Mouse (Mus musculus) heart, embryonic 16.5 days (tissue): ENCODE data around the gene Klf15. TPM values are rescaled to one million over a fixed set of nuclear protein-coding genes. Genes with fewer than 3 reads are reported as not detected.

Experiments
- ATAC-seq: fragments of 200-750 bp; cut with Nextera tagmentation; replicated peaks from 2 replicates; pipeline ENCODE4 v1.8.0; 2017; ENCODE audit warnings: moderate number of reproducible peaks; ENCODE audit not compliant: insufficient read depth, low FRiP score; ENCODE audit errors: extremely low read depth
- H3K27ac ChIP-seq: fragments of 300-500 bp; sonication (generic); 2 replicates; pipeline ENCODE4 v1.5.1; 2014; ENCODE audit warnings: mild to moderate bottlenecking, low read length, control low read depth, moderate library complexity
- H3K27me3 ChIP-seq: fragments of 300-500 bp; sonication (generic); 2 replicates; pipeline ENCODE4 v1.6.1; 2014; ENCODE audit warnings: low read length, mixed read lengths; ENCODE audit not compliant: control insufficient read depth, insufficient read depth
- H3K36me3 ChIP-seq: fragments of 300-500 bp; sonication (generic); 2 replicates; pipeline ENCODE4 v1.6.1; 2014; ENCODE audit not compliant: control insufficient read depth, insufficient read depth
- H3K4me1 ChIP-seq: fragments of 300-500 bp; sonication (generic); 2 replicates; pipeline ENCODE4 v1.6.1; 2014; ENCODE audit warnings: low read length, mixed read lengths; ENCODE audit not compliant: control insufficient read depth, insufficient read depth
- H3K4me2 ChIP-seq: fragments of 300-500 bp; sonication (generic); 2 replicates; pipeline ENCODE4 v1.6.1; 2014; ENCODE audit warnings: low read depth, mild to moderate bottlenecking, control low read depth, low read length
- H3K4me3 ChIP-seq: fragments of 300-500 bp; sonication (generic); 2 replicates; pipeline ENCODE4 v1.5.1; 2014; ENCODE audit warnings: mild to moderate bottlenecking, control low read depth, low read length
- H3K9ac ChIP-seq: fragments of 300-500 bp; sonication (generic); 2 replicates; pipeline ENCODE4 v1.6.1; 2014; ENCODE audit warnings: low read length, control low read depth
- H3K9me3 ChIP-seq: fragments of 300-500 bp; sonication (generic); replicated peaks from 2 replicates; pipeline ENCODE4 v1.6.1; 2016; ENCODE audit warnings: low read length; ENCODE audit not compliant: control insufficient read depth
- WGBS: fragments of 180-500 bp; shearing (Covaris S2); extraction: QIAGEN DNeasy Blood & Tissue Kit; methylation state at CpG from one replicate; pipeline ENCODE4 v1.1.7; 2014; 5-methylcytosine and 5-hydroxymethylcytosine counted together
- polyA plus RNA-seq: library from polyadenylated mRNA; unstranded; fragments of >200 nt; fragmentation: Nextera tagmentation; extraction: Ambion mirVana; gene quantifications from 2 replicates; pipeline ENCODE4 v1.2.1, GENCODE M21; 2015

The Klf15 gene
- polyA plus RNA-seq, 1 experiment from 2014 or later = 28.2 TPM

- Histone ChIP-seq H3K4me1 (peaks cover 23% of the 10 kb centered on the region), H3K36me3 (peaks cover 14% of the 10 kb centered on the region; the same call in 1 of the 2 replicates), H3K4me3 (no peak overlapping the region), H3K27ac (no peak overlapping the region), H3K27me3 (no peaks in the 10 kb centered on the region), H3K9ac (no peak overlapping the region), H3K9me3 (no peaks in the 10 kb centered on the region), H3K4me2 (no peak overlapping the region)
- 83% methylated on average over 3 of the region's 3 CpGs for WGBS
- no peak for ATAC-seq
Measured at GRCm38 (mm10) chr6:90475854-90476212, 13.5 kb downstream of the Klf15 start.

DNA sequence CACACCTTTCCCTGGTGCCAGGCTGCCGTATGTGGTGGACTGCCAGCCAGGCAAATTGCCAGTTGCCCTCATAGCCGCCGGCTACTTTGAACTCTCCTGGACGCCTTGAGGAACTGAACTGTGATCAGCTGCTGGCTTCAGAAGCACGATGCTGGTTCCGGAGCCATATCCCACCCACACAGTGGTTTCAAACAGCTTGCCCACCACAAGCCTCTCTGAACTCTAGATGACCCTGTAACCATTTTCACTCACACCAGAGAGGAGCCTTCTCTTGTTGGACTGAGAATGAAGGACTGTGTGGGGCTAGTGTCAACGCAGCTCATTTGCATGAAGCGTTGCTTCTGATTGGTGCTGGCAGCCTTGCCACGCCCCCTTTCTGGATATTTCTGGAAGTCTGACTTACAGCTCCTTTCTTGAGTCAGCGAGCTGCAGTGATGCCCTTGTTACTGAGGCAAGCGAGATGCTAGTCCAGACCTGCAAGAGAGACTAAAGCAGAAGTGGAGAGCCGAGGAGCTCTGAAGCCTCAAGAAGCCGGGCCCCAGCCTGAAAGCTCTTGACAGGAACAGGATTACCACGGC lies 14.7 kb downstream of the Klf15 start:
- WGBS = 28% methylated on average over 14 of the region's 14 CpGs
- peak overlapping the region; percentile 40; the same call in 1 of the 2 replicates for H3K4me2 ChIP-seq

DNA sequence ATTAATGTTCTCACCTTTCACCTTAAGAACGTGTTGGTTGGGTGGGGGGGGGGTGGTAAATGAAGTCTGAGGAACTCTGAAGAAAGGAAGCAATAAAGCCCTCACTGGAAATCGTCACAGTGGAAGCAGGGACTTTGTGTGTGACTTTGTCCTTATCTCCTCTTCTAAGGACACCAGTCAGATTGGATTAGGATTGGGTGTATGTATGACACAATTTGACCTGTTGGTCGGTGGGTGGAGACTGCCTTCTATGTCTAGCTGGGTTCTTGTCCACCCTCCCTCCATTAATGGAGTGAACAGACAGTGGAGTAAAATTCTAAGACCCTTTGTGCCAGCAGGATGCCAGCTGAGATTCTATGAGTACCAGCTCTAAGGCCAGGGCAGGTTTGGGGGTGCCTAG lies 21.9 kb downstream of the Klf15 start:
- H3K4me2 ChIP-seq = no peak overlapping the region
- H3K4me1 ChIP-seq = no peaks in the 10 kb centered on the region
- H3K9ac ChIP-seq = no peak overlapping the region
- 52% methylated on average over 3 of the region's 3 CpGs for WGBS
- ATAC-seq = no peak
- H3K9me3 ChIP-seq = no peaks in the 10 kb centered on the region
- H3K27ac ChIP-seq = no peak overlapping the region
- H3K36me3 ChIP-seq = no peaks in the 10 kb centered on the region
- no peak overlapping the region for H3K4me3 ChIP-seq
- no peaks in the 10 kb centered on the region for H3K27me3 ChIP-seq

More for the DNA sequence above, 14.7 kb downstream of the Klf15 start:
- Histone ChIP-seq H3K4me1 (peaks cover 11% of the 10 kb centered on the region), H3K36me3 (peaks cover 12% of the 10 kb centered on the region; the same call in 1 of the 2 replicates), H3K9me3 (no peaks in the 10 kb centered on the region), H3K4me3 (no peak overlapping the region), H3K9ac (no peak overlapping the region), H3K27me3 (no peaks in the 10 kb centered on the region), H3K27ac (no peak overlapping the region)
- ATAC-seq = peak; percentile 58; the same call in 1 of the 2 replicates

DNA sequence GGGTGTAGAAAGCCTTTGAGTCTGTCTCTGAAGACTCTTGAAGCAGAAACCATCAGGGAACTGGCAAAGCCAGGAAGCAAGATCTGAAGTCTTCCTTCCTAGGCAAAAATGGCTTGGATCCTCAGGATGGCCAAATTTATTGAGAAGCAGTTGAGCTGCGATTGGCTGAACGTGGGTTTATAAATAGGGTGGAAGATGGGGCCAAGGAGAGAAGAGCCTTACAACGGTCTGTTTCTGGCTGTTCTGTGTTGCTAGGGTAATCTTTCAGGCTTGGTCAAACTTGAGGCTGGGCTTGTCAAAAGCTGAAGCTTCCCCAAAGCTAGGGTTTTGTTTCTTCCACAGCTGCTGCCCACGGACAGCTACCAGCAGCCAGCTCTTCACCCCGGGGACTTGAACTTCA lies 22.5 kb downstream of the Klf15 start:
- Histone ChIP-seq H3K9ac (no peak overlapping the region), H3K4me1 (no peaks in the 10 kb centered on the region), H3K36me3 (no peaks in the 10 kb centered on the region), H3K9me3 (no peaks in the 10 kb centered on the region), H3K4me2 (no peak overlapping the region), H3K27me3 (no peaks in the 10 kb centered on the region), H3K4me3 (no peak overlapping the region), H3K27ac (no peak overlapping the region)
- ATAC-seq = no peak
- 67% methylated on average over 5 of the region's 5 CpGs for WGBS

GRCm38 (mm10) chr6:90486176-90486921 lies 24.0 kb downstream of the Klf15 start, which contains the start of gene Aldh1l1:
Gene Aldh1l1, plus strand, starts transcription at chr6:90486427.
- 79% methylated on average over 12 of the region's 12 CpGs for WGBS
- Histone ChIP-seq H3K9ac (no peak within 1 kb of the TSS), H3K4me2 (no peak within 1 kb of the TSS), H3K27me3 (no peaks in the 10 kb centered on the region), H3K36me3 (no peaks in the 10 kb centered on the region), H3K27ac (no peak within 1 kb of the TSS), H3K4me1 (no peaks in the 10 kb centered on the region), H3K9me3 (no peaks in the 10 kb centered on the region), H3K4me3 (no peak within 1 kb of the TSS)
- ATAC-seq = no peak

DNA sequence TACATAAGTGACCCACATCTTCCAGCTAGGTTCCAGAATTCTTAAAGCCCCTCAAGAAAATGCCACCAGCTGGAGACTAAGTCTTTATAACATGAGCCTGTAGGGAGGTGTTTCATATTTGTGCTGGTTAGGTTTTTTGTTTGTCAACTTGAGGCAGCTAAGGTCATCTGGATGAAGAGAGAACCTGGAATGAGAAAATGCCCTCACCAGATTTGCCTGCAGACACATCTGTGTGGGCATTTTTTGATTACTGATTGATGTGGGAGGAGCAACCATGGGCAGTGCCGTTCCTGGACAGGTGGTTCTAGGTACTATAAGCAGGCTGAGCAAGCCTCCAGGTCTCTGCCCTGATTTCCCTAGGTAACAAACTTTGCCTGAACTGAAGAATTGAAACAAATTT lies 25.2 kb downstream of the Klf15 start:
- Histone ChIP-seq H3K27ac (no peak overlapping the region), H3K9ac (no peak overlapping the region), H3K36me3 (no peaks in the 10 kb centered on the region), H3K4me2 (no peak overlapping the region), H3K4me3 (no peak overlapping the region), H3K27me3 (no peaks in the 10 kb centered on the region), H3K4me1 (no peaks in the 10 kb centered on the region), H3K9me3 (no peaks in the 10 kb centered on the region)
- 94% methylated on average over 1 of the region's 1 CpGs for WGBS
- ATAC-seq = no peak

- Histone ChIP-seq H3K27ac (no peak overlapping the region), H3K9ac (no peak overlapping the region), H3K27me3 (no peaks in the 10 kb centered on the region), H3K4me1 (no peaks in the 10 kb centered on the region), H3K4me2 (no peak overlapping the region), H3K9me3 (no peaks in the 10 kb centered on the region), H3K36me3 (no peaks in the 10 kb centered on the region), H3K4me3 (no peak overlapping the region)
- ATAC-seq = no peak
- 80% methylated on average over 3 of the region's 3 CpGs for WGBS
Measured at GRCm38 (mm10) chr6:90489532-90489931, 27.2 kb downstream of the Klf15 start.

- 80% methylated on average over 2 of the region's 2 CpGs for WGBS
Measured at GRCm38 (mm10) chr6:90490976-90491375, 28.6 kb downstream of the Klf15 start.

DNA sequence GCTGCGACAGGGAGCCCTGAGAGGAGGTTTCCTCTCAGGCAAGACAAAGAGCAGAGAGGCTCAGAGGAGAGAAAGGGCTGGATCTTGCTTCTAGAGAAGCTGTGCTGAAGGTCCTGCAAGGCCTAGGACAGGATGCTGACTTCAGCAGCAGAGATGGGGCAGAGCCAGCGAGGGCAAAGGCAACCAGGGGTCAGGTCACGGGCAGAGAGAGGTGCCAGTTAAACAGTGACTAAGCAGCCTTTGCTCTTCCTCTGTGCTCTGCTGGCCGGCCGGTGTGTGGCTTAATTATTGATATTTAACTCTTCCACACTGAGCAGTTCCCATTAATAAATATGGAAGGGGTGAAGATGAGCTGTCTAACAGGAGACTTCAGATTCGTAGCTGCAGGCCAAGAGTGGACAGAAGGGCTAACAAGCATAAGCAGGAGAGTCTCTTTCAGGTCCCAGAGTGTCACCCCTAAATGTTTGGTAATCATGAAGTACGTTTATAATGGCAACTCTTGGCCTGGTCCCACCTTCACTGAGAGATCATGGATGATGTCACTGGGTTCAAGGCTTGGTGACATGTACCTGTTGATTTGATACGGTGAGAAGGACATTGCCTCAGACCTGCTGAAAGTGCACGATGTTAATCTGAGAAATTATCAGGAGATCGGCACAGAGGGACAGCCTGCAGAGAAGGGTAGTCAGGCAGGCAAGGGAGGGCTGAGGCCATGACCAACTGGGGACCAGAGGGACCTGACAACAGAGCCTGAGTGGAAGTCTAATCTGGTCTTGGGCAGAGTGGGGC lies 29.8 kb downstream of the Klf15 start:
- H3K4me2 ChIP-seq = no peak overlapping the region
- no peak overlapping the region for H3K9ac ChIP-seq
- WGBS = 77% methylated on average over 10 of the region's 10 CpGs
- no peaks in the 10 kb centered on the region for H3K36me3 ChIP-seq
- H3K27me3 ChIP-seq = no peaks in the 10 kb centered on the region
- no peak overlapping the region for H3K4me3 ChIP-seq
- ATAC-seq = no peak
- no peaks in the 10 kb centered on the region for H3K9me3 ChIP-seq
- H3K4me1 ChIP-seq = peaks cover 15% of the 10 kb centered on the region
- no peak overlapping the region for H3K27ac ChIP-seq

More at GRCm38 (mm10) chr6:90490976-90491375, 28.6 kb downstream of the Klf15 start:
- no peaks in the 10 kb centered on the region for H3K27me3 ChIP-seq
- no peak for ATAC-seq
- H3K27ac ChIP-seq = no peak overlapping the region
- no peaks in the 10 kb centered on the region for H3K9me3 ChIP-seq
- peaks cover 8% of the 10 kb centered on the region for H3K4me1 ChIP-seq
- H3K4me2 ChIP-seq = no peak overlapping the region
- no peak overlapping the region for H3K9ac ChIP-seq
- no peak overlapping the region for H3K4me3 ChIP-seq
- H3K36me3 ChIP-seq = no peaks in the 10 kb centered on the region
